Mouse (Mus musculus) urinary bladder, postnatal 14 days (tissue): ENCODE measurements around the gene Cdpf1.

Source experiments
- DNase-seq: peaks from one replicate; pipeline ENCODE4 v3.0.0; 2021; ENCODE audit warnings: low spot score

Gene Cdpf1

DNA sequence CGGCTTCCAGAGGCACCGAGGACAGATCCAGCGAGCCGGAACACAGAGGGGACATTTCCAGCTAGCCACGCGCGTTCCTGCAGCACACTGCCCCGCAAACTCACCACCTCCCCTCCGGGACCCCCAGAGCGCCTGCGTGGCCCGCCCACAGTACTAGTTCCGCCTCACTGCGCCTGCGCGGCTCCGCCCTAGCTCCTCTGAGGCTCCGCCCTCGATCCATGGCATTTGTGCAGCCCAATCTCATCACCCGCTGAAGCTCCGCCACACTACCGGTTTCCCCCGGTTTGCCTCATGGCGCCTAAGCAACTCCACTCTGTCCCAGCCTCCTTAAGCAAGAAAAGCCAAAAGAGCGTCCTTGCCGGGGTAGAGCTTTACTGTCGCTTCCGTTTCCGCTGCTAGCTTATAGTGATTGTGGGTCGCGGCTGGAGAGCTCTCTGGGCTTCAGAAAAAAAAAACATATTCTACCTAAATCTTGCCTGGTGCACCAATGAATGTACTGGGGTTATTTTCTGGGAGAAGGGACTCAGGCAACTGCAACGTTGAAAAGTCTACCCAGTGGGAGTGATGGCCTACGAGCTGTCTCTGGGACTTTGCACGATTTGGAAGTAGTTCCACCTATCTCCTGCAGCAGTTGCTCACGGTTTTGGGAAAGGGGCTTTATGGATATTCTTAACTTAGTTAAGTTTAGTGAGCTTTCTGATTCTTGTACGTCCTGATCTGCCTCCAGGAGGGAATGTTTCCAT is at the start of gene Cdpf1:
Gene Cdpf1 (minus strand): TSS at position 163 of the 743 bp plus-strand sequence.
- peak; percentile 99 for DNase-seq

- peak; percentile 94 for DNase-seq
Observed at GRCm38 (mm10) chr15:85859490-85860031, 48.1 kb upstream of the Cdpf1 start, which contains the start of gene Gtse1. Gene Gtse1 (plus strand): TSS chr15:85859745.

DNA sequence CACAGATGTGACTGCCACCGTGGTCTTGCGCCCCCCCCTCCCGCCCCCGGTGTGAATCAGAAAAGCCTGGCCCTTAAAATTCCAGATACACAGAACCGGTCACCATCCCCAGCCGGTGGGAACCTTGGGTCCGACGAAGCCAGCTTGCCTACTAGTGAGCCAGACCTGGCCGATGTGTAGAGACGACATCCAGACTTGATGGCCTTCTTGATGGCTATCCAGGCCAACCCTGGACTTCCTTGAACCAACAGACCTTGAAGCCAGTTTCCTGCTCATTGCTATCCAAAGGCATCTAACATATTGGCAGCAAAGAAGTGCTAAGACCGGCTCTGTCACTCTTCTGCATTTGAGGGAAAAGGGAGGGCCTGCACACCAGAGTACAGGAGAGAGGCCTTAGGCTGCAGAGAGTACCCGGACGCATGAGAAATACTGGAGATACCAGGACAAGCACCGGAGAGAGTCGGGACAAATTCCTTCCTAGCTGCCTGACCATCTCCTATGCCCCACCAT is 47.5 kb upstream of the Cdpf1 start:
- DNase-seq = no peak

- no peak for DNase-seq
Observed at GRCm38 (mm10) chr15:85851656-85852392, 40.3 kb upstream of the Cdpf1 start.

DNA sequence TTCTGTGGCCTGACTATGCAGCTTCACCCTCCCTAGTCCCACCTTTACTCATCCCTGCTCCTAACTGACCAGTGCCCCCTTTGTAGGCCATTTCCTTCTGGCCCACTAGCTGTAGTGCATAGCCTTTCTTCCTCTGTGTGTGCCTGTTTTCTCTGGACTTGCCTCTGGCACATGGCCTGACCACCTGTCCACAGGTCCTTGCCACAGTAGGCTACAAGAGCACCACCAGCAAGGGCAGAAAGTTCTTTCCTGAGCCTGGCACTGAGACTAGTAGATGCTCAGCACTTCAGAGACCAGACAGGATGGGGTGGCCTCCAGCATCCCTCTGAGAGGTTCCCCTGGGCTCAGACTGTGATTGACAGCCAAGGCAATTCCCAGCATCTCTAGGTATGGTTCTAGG is 33.6 kb upstream of the Cdpf1 start:
- DNase-seq = no peak

- DNase-seq = no peak
Observed at GRCm38 (mm10) chr15:85841796-85842360, 30.4 kb upstream of the Cdpf1 start.

- DNase-seq = no peak
Observed at GRCm38 (mm10) chr15:85840983-85841382, 29.5 kb upstream of the Cdpf1 start.

GRCm38 (mm10) chr15:85836887-85837286 is 25.4 kb upstream of the Cdpf1 start:
- peak; percentile 78 for DNase-seq

- DNase-seq = no peak
Observed at GRCm38 (mm10) chr15:85835335-85835734, 23.8 kb upstream of the Cdpf1 start.

GRCm38 (mm10) chr15:85832599-85832998 is 21.1 kb upstream of the Cdpf1 start:
- no peak for DNase-seq

DNA sequence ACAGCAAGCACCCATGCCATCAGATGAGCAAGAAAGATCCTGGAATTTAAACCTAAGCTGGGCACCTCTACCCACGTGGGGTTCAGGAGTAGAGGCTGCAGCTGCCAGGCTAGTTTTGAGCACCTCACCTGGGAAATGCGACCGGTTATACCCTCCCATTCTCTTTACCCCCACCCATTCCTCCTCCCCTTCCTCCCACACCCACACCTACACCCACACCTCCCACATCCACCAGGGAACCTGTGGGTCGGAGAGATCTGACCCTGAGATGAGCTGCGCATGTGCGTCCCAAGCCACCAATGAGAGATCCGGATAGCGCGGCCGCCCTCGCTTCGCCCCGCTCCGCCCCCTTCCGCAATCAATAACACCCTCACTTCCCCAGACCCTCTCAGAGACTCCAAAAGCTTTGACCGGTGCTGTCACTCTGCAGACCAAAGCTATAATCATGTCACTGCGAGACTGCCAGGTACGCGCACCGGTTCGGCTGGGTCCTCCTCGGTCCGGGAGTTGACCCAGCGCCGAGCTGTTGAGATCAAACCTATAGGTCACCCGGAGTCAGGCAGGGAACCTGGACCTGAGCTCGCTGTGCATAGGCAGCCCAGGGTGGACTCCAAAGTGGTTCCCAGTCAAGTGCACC is 20.6 kb upstream of the Cdpf1 start, which contains the start of gene Ttc38:
Gene Ttc38 (plus strand): TSS at position 353 of the 637 bp plus-strand sequence.
- peak; percentile 88 for DNase-seq

- no peak for DNase-seq
Observed at GRCm38 (mm10) chr15:85829470-85829869, 18.0 kb upstream of the Cdpf1 start.

- no peak for DNase-seq
Observed at GRCm38 (mm10) chr15:85828071-85828470, 16.6 kb upstream of the Cdpf1 start.

- DNase-seq = no peak
Observed at GRCm38 (mm10) chr15:85826676-85827075, 15.2 kb upstream of the Cdpf1 start.

DNA sequence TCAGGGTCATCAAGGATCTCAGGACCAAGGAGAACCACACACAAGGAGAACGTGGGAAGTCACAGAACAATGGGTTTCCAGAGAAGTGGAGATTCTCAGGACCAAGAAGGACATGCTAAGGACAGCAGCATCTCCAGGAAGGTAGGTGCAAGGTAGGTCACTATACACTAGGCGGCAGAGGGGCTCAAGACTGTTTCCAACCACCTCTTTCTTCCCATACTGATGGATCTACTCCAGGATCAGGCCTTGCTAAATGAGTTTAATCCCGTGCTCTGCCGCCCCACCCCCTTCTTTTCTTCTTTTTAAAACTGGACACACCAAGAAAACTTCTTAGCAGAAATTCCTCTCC is 10.5 kb upstream of the Cdpf1 start:
- peak; percentile 15 for DNase-seq

- peak; percentile 47 for DNase-seq
Observed at GRCm38 (mm10) chr15:85821203-85822010, 9.9 kb upstream of the Cdpf1 start, which contains the start of gene Pkdrej. Gene Pkdrej (minus strand): TSS chr15:85821734.

GRCm38 (mm10) chr15:85813428-85813827 is 1.9 kb upstream of the Cdpf1 start:
- DNase-seq = no peak

DNA sequence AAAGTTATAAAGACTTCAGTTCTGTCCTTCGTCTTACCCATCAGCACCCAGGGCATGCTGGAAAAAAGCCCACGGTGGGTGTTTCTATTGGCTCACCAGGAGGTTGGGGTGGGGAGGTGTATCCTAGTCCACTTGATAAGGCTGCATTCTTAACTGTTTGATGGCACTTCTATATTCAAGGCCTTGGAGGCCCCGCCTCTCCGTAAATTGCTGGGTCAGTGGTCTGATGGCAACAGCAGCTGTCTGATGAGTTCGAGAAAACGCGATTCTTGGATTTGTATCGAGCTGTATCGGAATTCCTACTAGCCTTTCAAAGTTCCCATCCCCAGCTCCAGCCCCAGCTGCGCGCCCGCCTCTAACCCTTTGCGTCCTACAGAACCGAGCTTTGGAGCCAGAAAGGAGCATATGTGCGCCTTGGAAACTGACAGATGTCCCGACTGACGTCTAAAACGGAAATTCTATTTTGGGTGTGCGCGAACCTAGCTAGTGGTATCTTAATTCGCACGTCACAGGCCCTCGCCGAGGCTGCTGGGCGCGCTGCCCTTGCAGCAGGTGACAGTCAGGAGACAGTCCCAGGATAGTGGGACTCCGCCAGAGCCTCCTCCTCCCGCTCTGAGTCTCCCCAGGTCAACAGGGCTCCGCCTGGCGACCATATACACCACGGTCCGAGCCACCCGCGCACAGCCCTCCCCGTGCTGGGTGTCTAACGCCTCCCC is 533 bp downstream of the Cdpf1 start:
- peak; percentile 64 for DNase-seq

DNA sequence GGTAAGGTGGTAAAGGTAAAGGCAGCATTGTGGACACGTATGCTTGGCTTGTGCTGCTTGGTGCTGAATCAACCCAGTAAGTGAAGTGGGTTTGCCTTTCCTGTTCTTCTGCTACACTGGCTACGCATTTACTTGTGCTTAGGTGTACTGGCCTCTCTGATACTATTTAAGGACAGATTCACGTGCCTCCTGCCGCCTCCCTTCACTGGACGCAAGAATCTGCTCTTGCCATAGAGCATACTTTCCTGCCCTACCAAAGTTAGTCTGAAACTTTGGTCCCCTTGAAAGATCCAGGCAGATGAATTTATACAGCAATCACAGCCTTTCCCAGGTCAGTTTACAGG is 1.1 kb downstream of the Cdpf1 start:
- no peak for DNase-seq

- no peak for DNase-seq
Observed at GRCm38 (mm10) chr15:85809091-85809490, 2.4 kb downstream of the Cdpf1 start.

GRCm38 (mm10) chr15:85808434-85808833 is 3.1 kb downstream of the Cdpf1 start:
- DNase-seq = no peak
